Mouse (Mus musculus): ENCODE results near the gene Gm21149. TPM values are rescaled to one million over a fixed set of nuclear protein-coding genes. Genes with fewer than 3 reads are reported as not detected.

The Gm21149 gene
- not detected in 2 replicates for polyA plus RNA-seq (2012; ENCODE audit: low replicate concordance)

GRCm38 (mm10) chr5:15476423-15476822 lies at the start of gene Gm21149:
Gene Gm21149, minus strand, starts transcription at chr5:15476523.

Other genes with a start within 250 kb of the Gm21149 start
- not detected in 2 replicates for gene Gm21190, start 52.7 kb upstream of the Gm21149 start, polyA plus RNA-seq (2012; ENCODE audit: low replicate concordance)
- not detected in 2 replicates for gene Gm21083, start 100.8 kb upstream of the Gm21149 start, polyA plus RNA-seq (2012; ENCODE audit: low replicate concordance)
- gene Speer4d, start 142.5 kb upstream of the Gm21149 start, polyA plus RNA-seq (2012; ENCODE audit: low replicate concordance) = not detected in 2 replicates
- not detected in 2 replicates for gene 4930572O03Rik, start 180.5 kb upstream of the Gm21149 start, polyA plus RNA-seq (2012; ENCODE audit: low replicate concordance)
- not detected in 2 replicates for gene Speer4c, start 237.7 kb upstream of the Gm21149 start, polyA plus RNA-seq (2012; ENCODE audit: low replicate concordance)

All from hematopoietic multipotent progenitor cell, adult 10-12 weeks (in vitro differentiated cells).